Mouse (Mus musculus): ENCODE data around the gene Kcnq2.

DNA sequence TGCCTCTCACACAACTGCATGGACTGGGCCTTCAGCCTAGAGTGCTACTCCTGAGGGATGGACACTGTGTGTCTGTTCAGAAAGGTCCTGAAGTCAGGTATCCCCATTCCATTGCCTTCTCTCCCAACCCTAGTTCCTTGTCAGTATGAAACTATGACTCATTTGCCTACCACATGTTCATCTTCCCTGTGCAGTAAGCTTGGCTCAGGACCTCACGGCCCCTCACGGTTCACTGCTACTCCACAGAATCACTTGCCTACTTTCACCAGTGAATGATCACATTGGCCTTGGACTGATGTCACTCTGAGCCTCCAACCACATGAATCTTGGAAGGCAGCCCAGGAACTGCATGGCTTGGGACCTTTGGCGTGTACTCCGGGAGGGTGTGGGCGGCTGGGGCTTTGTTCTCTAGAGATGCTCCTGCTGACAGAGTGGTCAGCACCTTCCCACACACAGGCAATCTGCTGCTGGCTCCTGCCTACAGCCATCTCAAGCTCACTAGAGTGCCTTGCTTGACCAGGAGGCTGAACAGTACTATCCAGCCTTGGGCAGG is 4.6 kb upstream of the Kcnq2 start:
- TF ChIP-seq CTCF (conservative IDR thresholded peaks at IDR 0.05; ENCODE audit: low read length) (no peak), POU5F1 (IDR thresholded peaks at IDR 0.05; ENCODE audit: borderline replicate concordance, low read length) (no peak)

Data from E14TG2a.4 (cell line).